Mouse (Mus musculus) embryonic facial prominence, embryonic 12.5 days (tissue): ENCODE measurements around the gene Cplx3. TPM values are rescaled to one million over a fixed set of nuclear protein-coding genes. Genes with fewer than 3 reads are reported as not detected.
A peak's percentile ranks its signal among the peaks of the same experiment; 100 is the strongest.

ENCODE experiments used
- ATAC-seq: fragments of 200-750 bp; cut with Nextera tagmentation; 2 replicates; pipeline ENCODE4 v1.8.0; 2017; ENCODE audit not compliant: insufficient number of reproducible peaks, insufficient read depth, low FRiP score, low TSS enrichment
- H3K27ac ChIP-seq: fragments of 300-500 bp; sonication (generic); 2 replicates; pipeline ENCODE4 v1.5.1; 2016; ENCODE audit warnings: mild to moderate bottlenecking
- H3K27me3 ChIP-seq: fragments of 300-500 bp; sonication (generic); 2 replicates; pipeline ENCODE4 v1.6.1; 2016; ENCODE audit warnings: mild to moderate bottlenecking, moderate library complexity
- H3K36me3 ChIP-seq: fragments of 300-500 bp; sonication (generic); 2 replicates; pipeline ENCODE4 v1.6.1; 2016; ENCODE audit warnings: mild to moderate bottlenecking
- H3K4me1 ChIP-seq: fragments of 300-500 bp; sonication (generic); 2 replicates; pipeline ENCODE4 v1.6.1; 2016
- H3K4me2 ChIP-seq: fragments of 300-500 bp; sonication (generic); replicated peaks from 2 replicates; pipeline ENCODE4 v1.6.1; 2016; ENCODE audit warnings: mild to moderate bottlenecking, moderate library complexity
- H3K4me3 ChIP-seq: fragments of 300-500 bp; sonication (generic); 2 replicates; pipeline ENCODE4 v1.5.1; 2016; ENCODE audit warnings: mild to moderate bottlenecking
- H3K9ac ChIP-seq: fragments of 300-500 bp; sonication (generic); 2 replicates; pipeline ENCODE4 v1.6.1; 2016; ENCODE audit warnings: mild to moderate bottlenecking, moderate library complexity
- H3K9me3 ChIP-seq: fragments of 300-500 bp; sonication (generic); 2 replicates; pipeline ENCODE4 v1.6.1; 2016; ENCODE audit warnings: mild to moderate bottlenecking, moderate library complexity
- WGBS: fragments of 180-500 bp; shearing (Covaris S2); methylation state at CpG from one replicate; pipeline ENCODE4 v1.1.7; 2016; 5-methylcytosine and 5-hydroxymethylcytosine counted together
- polyA plus RNA-seq: library from polyadenylated mRNA; unstranded; fragments of >200 nt; fragmentation: Nextera tagmentation; extraction: Ambion mirVana; gene quantifications from 2 replicates; pipeline ENCODE4 v1.2.1, GENCODE M21; 2016

The Cplx3 gene
- polyA plus RNA-seq, 1 experiment from 2014 or later, result 0.75 TPM

GRCm38 (mm10) chr9:57597929-57598382 is 8.1 kb downstream of the Cplx3 start:
- peaks cover 22% of the 10 kb centered on the region for H3K4me1 ChIP-seq
- H3K36me3 ChIP-seq, result peaks cover 26% of the 10 kb centered on the region
- H3K4me2 ChIP-seq, result no peak overlapping the region
- H3K4me3 ChIP-seq, result no peak overlapping the region
- no peak for ATAC-seq
- 0 out of 2 replicates have a peak overlapping the region, but pooled peaks have one; percentile 11 for H3K27ac ChIP-seq
- no peaks in the 10 kb centered on the region for H3K9me3 ChIP-seq
- H3K9ac ChIP-seq, result no peak overlapping the region
- H3K27me3 ChIP-seq, result no peaks in the 10 kb centered on the region
- 21% methylated on average over 4 of the region's 4 CpGs for WGBS

GRCm38 (mm10) chr9:57597265-57597664 is 8.8 kb downstream of the Cplx3 start:
- H3K4me1 ChIP-seq, result peaks cover 22% of the 10 kb centered on the region
- H3K27ac ChIP-seq, result 0 out of 2 replicates have a peak overlapping the region, but pooled peaks have one; percentile 11
- no peak for ATAC-seq

GRCm38 (mm10) chr9:57594174-57594509 is 11.9 kb downstream of the Cplx3 start:
- Histone ChIP-seq H3K4me1 (peaks cover 18% of the 10 kb centered on the region), H3K27ac (no peak overlapping the region), H3K36me3 (peaks cover 34% of the 10 kb centered on the region), H3K4me2 (no peak overlapping the region), H3K9me3 (no peaks in the 10 kb centered on the region), H3K4me3 (no peak overlapping the region), H3K27me3 (no peaks in the 10 kb centered on the region), H3K9ac (no peak overlapping the region)
- WGBS, result 74% methylated on average over 9 of the region's 9 CpGs
- no peak for ATAC-seq

More at GRCm38 (mm10) chr9:57597265-57597664, 8.8 kb downstream of the Cplx3 start:
- Histone ChIP-seq H3K4me2 (no peak overlapping the region), H3K4me3 (no peak overlapping the region), H3K9me3 (no peaks in the 10 kb centered on the region), H3K36me3 (peaks cover 31% of the 10 kb centered on the region), H3K9ac (no peak overlapping the region), H3K27me3 (no peaks in the 10 kb centered on the region)
- WGBS, result 78% methylated on average over 8 of the region's 8 CpGs

GRCm38 (mm10) chr9:57593454-57594173 is 12.5 kb downstream of the Cplx3 start:
- no peak for ATAC-seq
- Histone ChIP-seq H3K4me1 (peaks cover 20% of the 10 kb centered on the region), H3K4me2 (no peak overlapping the region), H3K27ac (no peak overlapping the region), H3K36me3 (peaks cover 34% of the 10 kb centered on the region), H3K4me3 (no peak overlapping the region), H3K27me3 (no peaks in the 10 kb centered on the region), H3K9ac (no peak overlapping the region), H3K9me3 (no peaks in the 10 kb centered on the region)
- WGBS, result 47% methylated on average over 12 of the region's 12 CpGs

GRCm38 (mm10) chr9:57590726-57591125 is 15.4 kb downstream of the Cplx3 start:
- no peak for ATAC-seq
- Histone ChIP-seq H3K4me1 (peaks cover 13% of the 10 kb centered on the region), H3K27ac (no peak overlapping the region), H3K9ac (no peak overlapping the region), H3K4me3 (peak overlapping the region; percentile 79; the same call in 1 of the 2 replicates), H3K4me2 (peak overlapping the region; percentile 92), H3K36me3 (peaks cover 48% of the 10 kb centered on the region), H3K9me3 (no peaks in the 10 kb centered on the region), H3K27me3 (no peaks in the 10 kb centered on the region)
- 36% methylated on average over 5 of the region's 5 CpGs for WGBS

GRCm38 (mm10) chr9:57589224-57590126 is 16.6 kb downstream of the Cplx3 start, which contains the start of gene Ulk3:
Gene Ulk3, plus strand, starts transcription at chr9:57589452.
- H3K36me3 ChIP-seq, result peaks cover 43% of the 10 kb centered on the region
- WGBS, result under 1% methylated on average over 58 of the region's 58 CpGs

GRCm38 (mm10) chr9:57584991-57585390 is 21.1 kb downstream of the Cplx3 start:
- Histone ChIP-seq H3K36me3 (peaks cover 62% of the 10 kb centered on the region), H3K4me2 (no peak overlapping the region), H3K4me1 (peaks cover 8% of the 10 kb centered on the region), H3K27me3 (no peaks in the 10 kb centered on the region), H3K4me3 (no peak overlapping the region), H3K9me3 (no peaks in the 10 kb centered on the region), H3K27ac (no peak overlapping the region), H3K9ac (no peak overlapping the region)
- ATAC-seq, result no peak
- WGBS, result 69% methylated on average over 3 of the region's 3 CpGs

More at GRCm38 (mm10) chr9:57589224-57590126, 16.6 kb downstream of the Cplx3 start, which contains the start of gene Ulk3:
- Histone ChIP-seq H3K27ac (peak within 1 kb of the TSS; percentile 80), H3K9me3 (no peaks in the 10 kb centered on the region), H3K9ac (peak within 1 kb of the TSS; percentile 75), H3K4me3 (peak within 1 kb of the TSS; percentile 79), H3K4me1 (peaks cover 13% of the 10 kb centered on the region), H3K4me2 (peak within 1 kb of the TSS; percentile 92), H3K27me3 (no peaks in the 10 kb centered on the region)
- peak; percentile 84 for ATAC-seq

- WGBS, result 81% methylated on average over 6 of the region's 6 CpGs
- Histone ChIP-seq H3K4me3 (no peak overlapping the region), H3K27me3 (no peaks in the 10 kb centered on the region), H3K9ac (no peak overlapping the region), H3K4me1 (no peaks in the 10 kb centered on the region), H3K27ac (no peak overlapping the region), H3K9me3 (no peaks in the 10 kb centered on the region), H3K36me3 (peaks cover 45% of the 10 kb centered on the region), H3K4me2 (no peak overlapping the region)
- no peak for ATAC-seq
Observed at GRCm38 (mm10) chr9:57577144-57577849, 28.8 kb downstream of the Cplx3 start.

GRCm38 (mm10) chr9:57575577-57575976 is 30.5 kb downstream of the Cplx3 start:
- H3K27me3 ChIP-seq, result no peaks in the 10 kb centered on the region
- H3K36me3 ChIP-seq, result peaks cover 33% of the 10 kb centered on the region

GRCm38 (mm10) chr9:57574397-57574796 is 31.7 kb downstream of the Cplx3 start:
- no peak for ATAC-seq
- Histone ChIP-seq H3K4me1 (no peaks in the 10 kb centered on the region), H3K27me3 (no peaks in the 10 kb centered on the region), H3K27ac (no peak overlapping the region), H3K9ac (no peak overlapping the region), H3K9me3 (no peaks in the 10 kb centered on the region), H3K4me3 (no peak overlapping the region), H3K4me2 (no peak overlapping the region), H3K36me3 (peaks cover 30% of the 10 kb centered on the region)

More at GRCm38 (mm10) chr9:57575577-57575976, 30.5 kb downstream of the Cplx3 start:
- ATAC-seq, result no peak
- WGBS, result 80% methylated on average over 3 of the region's 3 CpGs
- H3K27ac ChIP-seq, result no peak overlapping the region
- H3K4me3 ChIP-seq, result no peak overlapping the region
- H3K9ac ChIP-seq, result no peak overlapping the region
- H3K4me1 ChIP-seq, result no peaks in the 10 kb centered on the region
- H3K4me2 ChIP-seq, result no peak overlapping the region
- H3K9me3 ChIP-seq, result no peaks in the 10 kb centered on the region

- Histone ChIP-seq H3K27ac (no peak overlapping the region), H3K36me3 (peaks cover 25% of the 10 kb centered on the region), H3K9me3 (no peaks in the 10 kb centered on the region), H3K4me3 (no peak overlapping the region), H3K4me2 (no peak overlapping the region), H3K9ac (no peak overlapping the region), H3K4me1 (peaks cover 7% of the 10 kb centered on the region; the same call in 1 of the 2 replicates), H3K27me3 (no peaks in the 10 kb centered on the region)
- 93% methylated on average over 6 of the region's 6 CpGs for WGBS
- ATAC-seq, result no peak
Observed at GRCm38 (mm10) chr9:57568500-57568899, 37.6 kb downstream of the Cplx3 start.
